Comparison of ENCODE assay signal across 9 mouse cellular contexts in the genomic region with DNA sequence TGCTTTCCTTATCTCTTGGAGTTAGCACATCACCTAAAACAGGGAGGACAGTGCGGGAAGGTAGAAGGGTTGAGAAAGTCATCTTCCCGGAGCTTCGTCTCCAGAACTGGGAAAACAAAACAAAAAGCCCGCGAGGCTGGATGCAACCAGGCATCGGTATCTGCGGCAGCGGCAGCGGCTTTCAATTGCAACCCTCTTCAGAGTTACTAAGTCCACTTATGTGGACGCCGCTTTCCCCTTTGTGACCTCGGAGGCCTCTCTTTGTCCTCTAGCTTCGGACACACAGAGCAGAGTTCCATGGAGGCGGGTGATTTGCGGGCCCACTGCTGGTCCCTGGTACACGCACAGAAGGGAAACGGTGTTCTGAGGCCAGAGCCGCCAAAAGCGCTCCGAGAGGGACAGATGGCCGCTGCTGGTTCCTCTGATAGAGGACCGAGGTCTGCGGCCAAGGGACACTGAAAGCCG. TPM values are rescaled to one million over a fixed set of nuclear protein-coding genes. Genes with fewer than 3 reads are reported as not detected.
DNase-seq lines count a peak whose midpoint lies in the region; ATAC-seq and TF ChIP-seq lines count a peak whose summit lies in the region.
"Had no signal": no experiment of that assay in that cellular context is flagged by ENCODE, and none has a peak within 500 bp of the region (broad histone marks: within the 10 kb centered on the region; RNA-seq: fewer than 3 reads in every experiment).

No protein-coding gene starts in this region.

- 0 out of 2 replicates have a peak, but pooled peaks cover 10% of the 10 kb centered on the region for H3K4me1 ChIP-seq in intestine, embryonic 14.5 days (replicated peaks; ENCODE audit: control insufficient read depth, insufficient read depth, low read length)
- H3K4me1 ChIP-seq in intestine, embryonic 16.5 days (ENCODE audit: control insufficient read depth, insufficient read depth, low read length), result peaks cover 23% of the 10 kb centered on the region
- H3K4me1 ChIP-seq in limb, embryonic 10.5 days, result peaks cover 48% of the 10 kb centered on the region
- H3K4me1 ChIP-seq in thymus, adult 2 months (replicated peaks; ENCODE audit: control insufficient read depth, insufficient read depth, low read length), result 0 out of 2 replicates have a peak, but pooled peaks cover 2% of the 10 kb centered on the region

- no peak for TF ChIP-seq CTCF in brain, embryonic 14.5 days (IDR thresholded peaks at IDR 0.05; ENCODE audit: borderline replicate concordance, extremely low read depth, insufficient read depth, insufficient read length)
- no peak for TF ChIP-seq CTCF in thymus, adult 2 months (IDR thresholded peaks at IDR 0.05; ENCODE audit: borderline replicate concordance, control insufficient read depth, extremely low read depth, insufficient read depth, low read length, poor library complexity)

- no peaks in the 10 kb centered on the region for H3K36me3 ChIP-seq in intestine, embryonic 14.5 days (ENCODE audit: control insufficient read depth, insufficient read depth, low read length)
- no peaks in the 10 kb centered on the region for H3K36me3 ChIP-seq in intestine, embryonic 16.5 days (ENCODE audit: control insufficient read depth, insufficient read depth, low read length)
- no peaks in the 10 kb centered on the region for H3K36me3 ChIP-seq in limb, embryonic 10.5 days
- H3K36me3 ChIP-seq in thymus, adult 2 months (ENCODE audit: control insufficient read depth, insufficient read depth, low read length), result no peaks in the 10 kb centered on the region

- H3K9me3 ChIP-seq in intestine, embryonic 14.5 days (ENCODE audit: control insufficient read depth, low read length), result no peaks in the 10 kb centered on the region
- no peaks in the 10 kb centered on the region for H3K9me3 ChIP-seq in intestine, embryonic 16.5 days (ENCODE audit: control insufficient read depth, low read length)
- H3K9me3 ChIP-seq in limb, embryonic 10.5 days (replicated peaks), result no peaks in the 10 kb centered on the region

- DNase-seq in intestine, embryonic 14.5 days (ENCODE audit: low spot score), result peak; percentile 63
- peak; percentile 41 for DNase-seq in brain, embryonic 14.5 days (ENCODE audit: low read depth)
- peak; percentile 37 for DNase-seq in embryo, embryonic 10 days (ENCODE audit: low spot score)
- peak; percentile 59 for DNase-seq in limb, embryonic 10.5 days (ENCODE audit: low spot score)
- DNase-seq in thymus, adult 2 months, result no peak
- DNase-seq in left cerebral cortex, adult 9 months (ENCODE audit: low spot score in 2 of 2), result no peak
- DNase-seq in urinary bladder, postnatal 4 days (ENCODE audit: low spot score in 2 of 2), result no peak
- DNase-seq: lung, embryonic 14.5 days had no signal

- no peak overlapping the region for H3K9ac ChIP-seq in intestine, embryonic 14.5 days (ENCODE audit: low read length)
- no peak overlapping the region for H3K9ac ChIP-seq in intestine, embryonic 16.5 days (ENCODE audit: low read depth, low read length)
- H3K9ac ChIP-seq: lung, embryonic 14.5 days had no signal

- H3K27ac ChIP-seq in intestine, embryonic 14.5 days (ENCODE audit: low read depth), result no peak overlapping the region
- H3K27ac ChIP-seq in intestine, embryonic 16.5 days (ENCODE audit: low read length), result no peak overlapping the region
- H3K27ac ChIP-seq in limb, embryonic 10.5 days, result no peak overlapping the region
- H3K27ac ChIP-seq in thymus, adult 2 months (ENCODE audit: control insufficient read depth, insufficient read depth, low read length), result no peak overlapping the region

- ATAC-seq in intestine, embryonic 14.5 days (replicated peaks; ENCODE audit: low FRiP score, low TSS enrichment, low read depth), result no peak
- no peak for ATAC-seq in intestine, embryonic 16.5 days

- WGBS in intestine, embryonic 14.5 days, result under 1% methylated on average over 24 of the region's 24 CpGs
- 0% methylated on average over 24 of the region's 24 CpGs for WGBS in intestine, embryonic 16.5 days
- WGBS in limb, embryonic 10.5 days, result under 1% methylated on average over 24 of the region's 24 CpGs
- 4% methylated on average over 24 of the region's 24 CpGs for WGBS in thymus, adult 2 months

- H3K27me3 ChIP-seq in intestine, embryonic 14.5 days (replicated peaks; ENCODE audit: control insufficient read depth, insufficient read depth, low read length), result peaks cover 99% of the 10 kb centered on the region
- peaks cover 89% of the 10 kb centered on the region for H3K27me3 ChIP-seq in intestine, embryonic 16.5 days (replicated peaks; ENCODE audit: control insufficient read depth, insufficient read depth, low read length)
- H3K27me3 ChIP-seq in limb, embryonic 10.5 days (ENCODE audit: low read depth, poor library complexity, severe bottlenecking), result peaks cover 100% of the 10 kb centered on the region
- H3K27me3 ChIP-seq in thymus, adult 2 months (ENCODE audit: control insufficient read depth, insufficient read depth, low read length), result peaks cover 22% of the 10 kb centered on the region; the same call in 1 of the 2 replicates

- H3K4me3 ChIP-seq in intestine, embryonic 14.5 days (ENCODE audit: low read depth, low read length), result peak overlapping the region; percentile 13; the same call in 1 of the 2 replicates
- H3K4me3 ChIP-seq in intestine, embryonic 16.5 days (ENCODE audit: low read length), result no peak overlapping the region
- peak overlapping the region; percentile 7; the same call in 1 of the 2 replicates for H3K4me3 ChIP-seq in limb, embryonic 10.5 days
- H3K4me3 ChIP-seq in thymus, adult 2 months (ENCODE audit: control insufficient read depth, insufficient read depth, low read length), result no peak overlapping the region

- no peak overlapping the region for H3K4me2 ChIP-seq in intestine, embryonic 14.5 days (ENCODE audit: low read length)
- H3K4me2 ChIP-seq in intestine, embryonic 16.5 days (ENCODE audit: low read depth, low read length), result no peak overlapping the region
- H3K4me2 ChIP-seq: lung, embryonic 14.5 days had no signal

- TF ChIP-seq POLR2A in brain, embryonic 14.5 days (IDR thresholded peaks at IDR 0.05; ENCODE audit: borderline replicate concordance, extremely low read depth, insufficient read depth, insufficient read length, poor library complexity, severe bottlenecking), result no peak
- no peak for TF ChIP-seq POLR2A in thymus, adult 2 months (IDR thresholded peaks at IDR 0.05; ENCODE audit: control insufficient read depth, extremely low read depth, insufficient read depth, low read length, poor library complexity)

RNA-seq across cellular contexts. Expression of gene En2, which starts 3.5 kb away (rescaled TPM):
- polyA plus RNA-seq in intestine, embryonic 14.5 days (2014; fragmentation: Nextera tagmentation; extraction: Ambion mirVana), result not detected in 2 replicates
- polyA plus RNA-seq in intestine, embryonic 16.5 days (2015; fragmentation: Nextera tagmentation; extraction: Ambion mirVana), result not detected in 2 replicates
- 16.2 and 30.9 TPM in 2 replicates for polyA plus RNA-seq in brain, embryonic 14.5 days (2012; rRNA removed)
- not detected in 2 replicates for polyA plus RNA-seq in limb, embryonic 10.5 days (2016; fragmentation: Nextera tagmentation; extraction: Ambion mirVana)
- 0.04 and 0.10 TPM in 2 replicates for polyA plus RNA-seq in thymus, adult 2 months (2012; rRNA removed)
- polyA plus RNA-seq: lung, embryonic 14.5 days had no signal

Comparison
In these comparisons a context has a peak if more than half of its experiments do, and no peak if none do; other contexts are left out.
1. H3K4me3 ChIP-seq: peak in intestine, embryonic 14.5 days (single experiment) and limb, embryonic 10.5 days (single experiment); none in intestine, embryonic 16.5 days (single experiment) and thymus, adult 2 months (single experiment).
2. DNase-seq: peak in intestine, embryonic 14.5 days (single experiment), brain, embryonic 14.5 days (single experiment), embryo, embryonic 10 days (single experiment) and limb, embryonic 10.5 days (single experiment); none in thymus, adult 2 months (single experiment), left cerebral cortex, adult 9 months (0 of 2) and urinary bladder, postnatal 4 days (0 of 2).
3. RNA of gene En2, which starts 3.5 kb away (polyA plus RNA-seq): 16.2 to 30.9 TPM in brain, embryonic 14.5 days; 0.04 to 0.10 TPM in thymus, adult 2 months, not detected in intestine, embryonic 14.5 days, not detected in intestine, embryonic 16.5 days and not detected in limb, embryonic 10.5 days; every median in the first group is over 10 times any median in the second.